Mouse (Mus musculus): ENCODE results near the gene Ccdc122.

Ccdc122 gene

GRCm38 (mm10) chr14:77136936-77137335 is 100.4 kb downstream of the Ccdc122 start:
- DNase-seq = no peak

DNA sequence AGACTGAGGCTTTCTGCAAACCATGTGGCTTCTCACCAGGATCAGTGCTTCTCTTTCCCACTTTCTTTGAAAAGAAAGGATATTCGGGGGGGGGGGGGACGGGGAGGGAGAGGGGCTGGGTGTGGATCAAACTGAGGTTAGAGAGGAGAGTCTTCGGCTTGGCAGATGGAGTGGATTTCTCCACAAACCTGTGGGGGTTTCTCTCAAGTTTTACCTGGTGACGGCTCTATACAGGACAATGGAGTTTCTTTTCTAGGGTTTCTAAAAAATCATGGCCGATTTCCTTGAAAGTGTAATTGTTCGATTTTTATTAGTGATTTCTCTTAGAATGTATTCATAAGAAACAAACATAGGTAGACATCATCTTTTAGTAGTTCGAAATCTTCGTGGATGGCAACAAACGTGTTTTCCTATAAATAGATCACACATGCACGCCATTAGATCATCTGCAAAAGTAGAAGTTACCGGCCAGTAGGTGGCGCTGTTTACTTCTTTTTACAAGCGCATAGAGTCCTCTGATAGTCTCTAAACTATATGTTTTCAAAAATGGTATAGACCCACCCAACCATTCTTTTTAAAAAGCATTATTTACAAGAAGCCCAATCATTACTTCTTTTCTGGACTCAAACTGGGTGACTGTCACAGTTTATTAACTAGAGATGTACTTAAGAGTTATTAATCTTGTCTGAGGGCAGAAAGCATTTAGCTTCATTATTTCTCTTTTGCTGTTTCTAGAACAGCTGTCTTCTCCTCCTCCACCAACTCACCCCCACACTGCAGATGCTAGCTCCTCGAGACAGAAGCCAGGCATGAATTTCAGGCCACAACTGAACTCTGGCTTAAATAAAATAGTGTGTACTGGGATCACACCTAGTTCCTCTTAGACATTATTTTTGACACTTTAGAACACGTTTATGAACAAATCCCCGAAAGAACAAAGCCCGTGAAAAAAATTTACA is 105.0 kb downstream of the Ccdc122 start:
- DNase-seq = peak; percentile 69 to 94

DNA sequence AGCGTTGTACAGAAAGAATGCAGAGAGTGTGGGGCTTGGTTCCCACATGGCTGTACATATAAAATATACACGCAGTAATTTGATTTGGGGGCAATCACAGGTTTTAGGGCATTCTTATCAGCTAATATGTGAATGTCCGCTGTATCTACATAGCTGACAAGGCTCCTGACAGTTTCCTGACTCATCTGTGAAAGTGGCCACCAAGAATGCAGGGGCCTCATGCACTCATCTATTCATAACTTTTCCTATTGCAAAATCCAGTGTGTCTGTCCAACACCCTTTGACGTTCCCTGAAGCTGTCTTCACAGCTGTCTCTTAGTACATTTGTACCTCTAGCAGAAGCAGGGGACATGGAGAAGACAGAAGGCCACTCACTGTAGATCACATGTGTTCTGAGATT is 108.5 kb downstream of the Ccdc122 start:
- DNase-seq = no peak

DNA sequence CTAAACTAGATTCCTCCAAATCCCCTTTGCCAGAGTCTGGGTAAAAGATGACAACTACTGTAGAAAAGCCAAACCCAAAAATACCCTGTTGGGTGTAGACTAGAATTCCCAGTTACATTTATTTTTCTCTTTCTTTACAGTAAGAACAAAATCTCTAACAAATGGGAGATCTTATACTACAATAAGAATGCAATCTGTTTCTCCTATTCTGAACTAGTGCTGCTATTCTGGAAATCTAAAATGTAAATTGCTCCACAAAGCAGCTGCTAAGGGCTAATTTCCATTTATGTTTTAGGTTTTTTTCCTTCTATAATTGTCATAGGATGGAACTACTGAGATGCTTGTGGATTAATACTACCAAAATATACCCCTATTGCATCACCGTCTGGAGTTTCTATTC is 111.1 kb downstream of the Ccdc122 start:
- no peak for DNase-seq

DNA sequence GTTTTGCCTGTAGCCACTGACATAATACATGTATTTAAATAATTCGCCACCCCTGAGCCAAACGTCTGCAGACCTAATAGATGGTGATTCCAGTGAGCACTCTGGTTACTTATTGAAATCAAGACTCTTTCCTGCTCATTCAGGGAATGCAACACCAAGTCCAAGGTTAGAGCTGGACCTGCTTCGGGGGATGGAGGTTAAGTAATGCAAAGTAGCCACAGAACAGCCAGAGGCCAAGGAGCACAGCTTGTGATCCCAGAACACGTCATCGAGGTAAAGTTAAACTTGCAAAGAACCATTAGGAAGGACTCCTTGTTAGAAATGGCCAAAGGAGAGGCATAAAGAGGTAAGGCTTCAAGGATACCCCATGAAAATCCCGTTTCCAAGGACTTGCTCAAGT is 114.0 kb downstream of the Ccdc122 start:
- peak; percentile 16 to 65 for DNase-seq

GRCm38 (mm10) chr14:77151431-77151830 is 114.9 kb downstream of the Ccdc122 start:
- no peak for DNase-seq

GRCm38 (mm10) chr14:77156222-77156910 is 119.8 kb downstream of the Ccdc122 start, which contains the start of gene Enox1:
TSS of gene Enox1 (plus strand) at chr14:77156763.
- DNase-seq = peak; percentile 47 to 64

DNA sequence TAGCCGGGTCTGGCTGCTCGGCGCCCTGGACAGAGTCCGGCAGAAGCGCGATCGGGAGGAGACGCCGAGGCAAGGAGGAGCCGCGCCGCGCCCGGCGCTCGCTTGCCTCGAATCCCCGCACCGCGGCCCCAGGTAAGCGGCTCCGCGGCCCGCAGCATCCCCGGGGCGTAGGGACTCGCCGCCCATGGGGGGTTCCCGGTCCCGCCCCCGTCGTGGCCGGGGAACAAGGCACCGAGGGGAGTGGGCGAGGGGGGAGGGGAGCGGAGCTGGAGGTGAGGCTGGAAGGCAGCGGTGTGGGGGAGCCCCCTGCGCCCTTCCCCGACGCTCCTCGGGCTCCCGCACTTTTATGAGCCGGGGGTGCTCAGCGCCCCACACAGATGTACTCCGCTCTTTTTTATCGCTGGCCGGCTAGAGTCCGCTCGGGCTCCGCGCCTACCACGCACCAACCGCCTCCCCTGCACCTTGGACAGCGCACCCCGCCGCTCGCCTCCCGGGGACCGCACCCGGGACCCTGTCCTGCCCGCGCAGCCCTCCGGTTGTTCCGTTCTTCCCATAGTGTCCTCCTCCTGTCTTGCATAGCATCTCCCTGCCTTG is 120.4 kb downstream of the Ccdc122 start:
- DNase-seq = peak in 1 of 2 experiments; percentile 34

- peak; percentile 46 to 82 for DNase-seq
Measured at GRCm38 (mm10) chr14:77157505-77157911, 120.9 kb downstream of the Ccdc122 start.

- no peak for DNase-seq
Measured at GRCm38 (mm10) chr14:77159397-77159796, 122.8 kb downstream of the Ccdc122 start.
